Mouse (Mus musculus) gastrocnemius, adult 2 months (tissue): ENCODE data around the gene Frmd4b. TPM values are rescaled to one million over a fixed set of nuclear protein-coding genes. Genes with fewer than 3 reads are reported as not detected.
"Not testable (repeated sequence)": the region's sequence is repeated elsewhere in the genome, so short reads cannot be mapped to it uniquely, and the experiment has no call there.

ENCODE experiments used
- DNase-seq: peaks from one replicate; pipeline ENCODE4 v3.0.0; 2022
- H3K27ac ChIP-seq: fragments of 200-600 bp; 2 replicates; pipeline ENCODE4 v1.8.1; 2022; ENCODE audit warnings: mild to moderate bottlenecking
- H3K4me3 ChIP-seq: fragments of 200-600 bp; 2 replicates; pipeline ENCODE4 v1.8.1; 2022; ENCODE audit warnings: mild to moderate bottlenecking, moderate library complexity
- CTCF ChIP-seq: fragments of 200-600 bp; IDR thresholded peaks from 2 replicates; pipeline ENCODE4 v1.8.1; 2022; ENCODE audit warnings: antibody characterized with exemption, mild to moderate bottlenecking, moderate library complexity
- intact Hi-C: fragments of 180-260 bp; cut with DNase I; formaldehyde crosslinking; loops from one replicate; pipeline ENCODE4 v1.15.1; 2025
- total RNA-seq, 2 experiments: library from RNA; stranded (reverse); gene quantifications; 2 replicates each; pipeline ENCODE4 v1.2.3; 2021

Gene Frmd4b
- total RNA-seq, 2 experiments from 2014 or later, result 6.7 to 7.0 TPM

DNA sequence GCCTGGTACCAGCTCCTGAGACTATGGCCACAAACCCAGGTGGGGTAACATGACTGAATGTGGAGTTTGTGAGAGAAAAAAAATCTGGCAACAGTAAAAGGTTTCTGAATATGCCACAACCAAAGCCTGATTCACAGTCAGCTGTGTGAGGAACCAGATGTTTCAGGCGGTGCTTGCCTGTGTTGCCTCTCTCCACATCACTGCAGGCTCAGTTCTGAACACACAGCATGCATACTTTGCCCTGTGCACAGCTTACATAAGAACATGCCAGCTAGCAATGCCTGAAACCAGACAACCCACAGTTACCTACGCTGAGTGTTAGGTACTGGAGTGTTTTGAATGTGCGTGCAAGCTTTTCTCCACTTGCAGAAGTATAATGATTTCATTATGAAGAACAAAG is 224.4 kb downstream of the Frmd4b start:
- Histone ChIP-seq H3K4me3 (no peak overlapping the region), H3K27ac (no peak overlapping the region)
- intact Hi-C loops, result no loop called here
- DNase-seq, result no peak
- no peak for TF ChIP-seq CTCF

GRCm38 (mm10) chr6:97387388-97387787 is 230.0 kb downstream of the Frmd4b start:
- intact Hi-C loops, result no loop called here
- no peak for TF ChIP-seq CTCF
- DNase-seq, result no peak
- Histone ChIP-seq H3K4me3 (no peak overlapping the region), H3K27ac (no peak overlapping the region)

- Histone ChIP-seq H3K4me3 (no peak overlapping the region), H3K27ac (no peak overlapping the region)
- no peak for TF ChIP-seq CTCF
- intact Hi-C loops, result no loop called here
- DNase-seq, result no peak
These were observed 232.4 kb downstream of the Frmd4b start for GRCm38 (mm10) chr6:97384918-97385317.

DNA sequence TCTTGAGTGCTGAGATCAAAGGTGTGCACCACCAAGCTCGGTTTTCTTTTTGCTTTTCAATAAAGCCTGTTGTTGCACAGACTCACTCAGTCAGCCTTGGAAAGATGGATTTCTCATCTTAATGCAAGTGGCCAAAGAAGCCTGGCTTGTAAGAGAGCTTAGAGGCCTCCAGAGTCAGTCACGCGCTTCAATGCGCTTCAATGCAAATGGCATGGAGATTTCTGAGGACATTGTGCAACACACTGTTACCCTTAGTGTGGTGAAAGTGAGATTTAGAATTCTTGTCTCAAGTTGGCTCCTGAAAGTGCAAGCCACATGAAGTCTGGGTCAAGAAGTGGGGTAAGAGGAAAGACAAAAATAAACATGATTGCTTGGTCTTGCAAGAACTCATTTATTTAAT is 236.1 kb downstream of the Frmd4b start:
- no peak overlapping the region for H3K27ac ChIP-seq
- intact Hi-C loops, result no loop called here
- H3K4me3 ChIP-seq, result no peak overlapping the region

GRCm38 (mm10) chr6:97370947-97371346 is 246.4 kb downstream of the Frmd4b start:
- Histone ChIP-seq H3K4me3 (no peak overlapping the region), H3K27ac (no peak overlapping the region)
- intact Hi-C loops, result no loop called here
- TF ChIP-seq CTCF, result no peak
- no peak for DNase-seq

More for the DNA sequence above, 236.1 kb downstream of the Frmd4b start:
- DNase-seq, result no peak
- no peak for TF ChIP-seq CTCF

DNA sequence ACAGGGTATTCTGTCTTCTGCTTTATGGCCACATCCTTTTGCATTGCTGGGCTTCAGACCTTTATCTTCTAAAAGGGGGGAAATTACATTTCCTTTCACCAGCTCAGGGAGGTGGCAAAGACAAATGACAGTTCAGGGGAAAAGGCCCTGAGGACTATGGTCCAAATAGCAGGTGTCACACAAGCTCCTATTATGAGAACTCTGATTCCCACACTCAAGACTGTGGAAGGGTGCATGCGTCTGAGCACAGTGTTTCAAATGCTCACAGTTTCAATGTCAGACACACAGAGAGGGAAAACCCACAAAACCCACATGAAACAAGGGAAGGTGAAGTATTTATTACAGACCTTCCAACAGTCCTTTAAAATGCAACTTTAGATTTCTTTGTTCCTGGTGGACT is 246.9 kb downstream of the Frmd4b start:
- intact Hi-C loops, result no loop called here
- TF ChIP-seq CTCF, result no peak
- no peak overlapping the region for H3K27ac ChIP-seq
- H3K4me3 ChIP-seq, result no peak overlapping the region
- DNase-seq, result no peak

GRCm38 (mm10) chr6:97363846-97364245 is 253.5 kb downstream of the Frmd4b start:
- intact Hi-C loops, result no loop called here
- no peak overlapping the region for H3K27ac ChIP-seq

GRCm38 (mm10) chr6:97357606-97358005 is 259.7 kb downstream of the Frmd4b start:
- intact Hi-C loops, DNase-seq, H3K4me3 ChIP-seq, H3K27ac ChIP-seq: not testable (repeated sequence)

More at GRCm38 (mm10) chr6:97363846-97364245, 253.5 kb downstream of the Frmd4b start:
- H3K4me3 ChIP-seq, result no peak overlapping the region
- no peak for DNase-seq
- no peak for TF ChIP-seq CTCF

DNA sequence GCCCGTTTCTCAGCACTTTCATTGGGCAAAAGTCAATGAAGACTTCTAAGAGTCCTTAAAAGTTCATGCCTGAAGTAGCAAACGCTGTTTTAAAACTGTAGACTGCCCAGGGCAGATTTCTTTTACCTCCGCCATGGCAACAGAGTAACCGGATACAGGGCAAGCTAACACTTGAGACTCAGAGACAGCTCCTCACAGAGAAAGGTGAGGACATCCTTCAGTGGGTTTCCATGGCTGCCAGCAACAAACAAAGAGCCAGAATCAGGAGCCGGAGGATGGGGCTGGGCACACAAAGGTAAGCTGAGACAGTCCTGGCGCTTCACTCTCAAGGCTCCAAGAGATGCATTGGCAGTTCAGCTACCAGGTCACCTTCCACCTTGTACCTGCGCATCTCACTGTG is 260.7 kb downstream of the Frmd4b start:
- no peak for DNase-seq
- no peak for TF ChIP-seq CTCF
- intact Hi-C loops, result no loop called here
- Histone ChIP-seq H3K27ac (peak overlapping the region; percentile 0; the same call in 1 of the 2 replicates), H3K4me3 (no peak overlapping the region)

GRCm38 (mm10) chr6:97355141-97355540 is 262.2 kb downstream of the Frmd4b start:
- TF ChIP-seq CTCF, result no peak
- peak overlapping the region; percentile 48; the same call in 1 of the 2 replicates for H3K27ac ChIP-seq
- intact Hi-C loops, result no loop called here
- no peak overlapping the region for H3K4me3 ChIP-seq
- DNase-seq, result no peak

GRCm38 (mm10) chr6:97353933-97354332 is 263.4 kb downstream of the Frmd4b start:
- Histone ChIP-seq H3K4me3 (no peak overlapping the region), H3K27ac (no peak overlapping the region)
- intact Hi-C loops, result loop anchor here (5.0 kb wide), 1 partner anchor 42 kb away; no protein-coding TSS in a partner anchor
- TF ChIP-seq CTCF, result no peak
- no peak for DNase-seq

DNA sequence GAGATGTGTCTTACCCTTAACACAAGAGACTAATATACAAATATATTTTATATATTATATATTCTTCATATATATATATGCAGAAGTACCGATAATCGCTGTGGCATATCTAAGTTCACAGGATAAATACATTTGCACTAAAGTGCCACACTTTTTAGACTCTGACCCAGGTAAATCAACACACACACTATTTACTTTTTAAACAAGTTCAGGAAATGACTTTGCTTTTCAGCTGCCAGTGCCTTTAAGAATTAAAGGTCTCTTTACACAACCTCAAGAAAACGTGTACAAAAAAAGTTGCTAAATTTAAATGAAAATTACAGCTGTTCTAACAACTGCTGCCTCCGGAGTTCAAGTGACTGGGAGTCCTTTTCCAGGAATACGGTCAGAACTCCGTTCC is 264.0 kb downstream of the Frmd4b start:
- H3K4me3 ChIP-seq, result no peak overlapping the region
- H3K27ac ChIP-seq, result no peak overlapping the region
- DNase-seq, result no peak

DNA sequence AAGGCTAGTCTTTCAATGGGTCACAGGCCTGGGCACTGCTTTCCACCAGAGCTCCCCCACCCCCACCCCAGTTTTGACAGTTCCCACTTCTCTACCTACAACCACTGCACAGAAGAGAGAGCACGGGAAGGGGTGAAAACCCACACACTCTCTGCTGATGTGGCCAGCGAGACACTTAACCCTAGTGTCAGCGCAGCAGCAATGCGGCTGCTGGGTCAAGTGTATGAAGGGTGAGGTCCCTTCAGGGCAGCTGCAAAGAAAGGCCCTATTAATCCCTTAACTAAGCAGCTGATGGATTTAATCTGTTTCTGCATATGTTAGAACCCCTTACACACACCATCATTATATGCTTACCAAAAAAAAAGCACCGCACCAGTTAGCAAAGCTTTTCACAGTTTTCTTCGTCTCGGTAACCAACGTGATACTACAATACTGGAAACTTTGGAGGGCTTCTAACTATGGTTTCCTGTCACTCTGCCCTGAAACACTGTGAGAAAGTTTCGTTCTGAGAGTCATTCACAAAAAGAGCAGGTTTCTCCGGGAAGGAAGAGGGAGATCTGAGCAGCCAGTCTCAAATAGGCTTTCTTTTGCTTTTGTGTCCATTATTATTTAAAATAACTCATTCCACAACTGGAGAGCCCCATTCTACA is 264.7 kb downstream of the Frmd4b start:
- intact Hi-C loops, result loop anchor here (5.0 kb wide), 1 partner anchor 40 kb away; no protein-coding TSS in a partner anchor
- no peak for TF ChIP-seq CTCF
- Histone ChIP-seq H3K27ac (no peak overlapping the region), H3K4me3 (no peak overlapping the region)
- DNase-seq, result no peak

More for the DNA sequence above, 264.0 kb downstream of the Frmd4b start:
- intact Hi-C loops, result loop anchor here (5.0 kb wide), 1 partner anchor 41 kb away; no protein-coding TSS in a partner anchor
- TF ChIP-seq CTCF, result no peak
